Mouse (Mus musculus) embryonic facial prominence, embryonic 14.5 days (tissue): ENCODE data around the gene Sox5. TPM values are rescaled to one million over a fixed set of nuclear protein-coding genes. Genes with fewer than 3 reads are reported as not detected.

Experiments used
- ATAC-seq: fragments of 200-750 bp; cut with Nextera tagmentation; 2 replicates; pipeline ENCODE4 v1.8.0; 2017; ENCODE audit warnings: low read depth, moderate number of reproducible peaks, moderate TSS enrichment
- DNase-seq: peaks from one replicate; pipeline ENCODE4 v3.0.0-alpha.2; 2015; ENCODE audit warnings: low spot score
- H3K27ac ChIP-seq: fragments of 300-500 bp; sonication (generic); replicated peaks from 2 replicates; pipeline ENCODE4 v1.5.1; 2014; ENCODE audit warnings: low read depth, mild to moderate bottlenecking, low read length, moderate library complexity
- H3K27me3 ChIP-seq: fragments of 300-500 bp; sonication (generic); replicated peaks from 2 replicates; pipeline ENCODE4 v1.6.1; 2014; ENCODE audit warnings: low read length; ENCODE audit not compliant: control insufficient read depth, insufficient read depth
- H3K36me3 ChIP-seq: fragments of 300-500 bp; sonication (generic); 2 replicates; pipeline ENCODE4 v1.6.1; 2014; ENCODE audit warnings: low read length, mixed read lengths; ENCODE audit not compliant: control insufficient read depth, insufficient read depth
- H3K4me1 ChIP-seq: fragments of 300-500 bp; sonication (generic); 2 replicates; pipeline ENCODE4 v1.6.1; 2014; ENCODE audit warnings: antibody characterized with exemption, low read length; ENCODE audit not compliant: control insufficient read depth, insufficient read depth
- H3K4me2 ChIP-seq: fragments of 300-500 bp; sonication (generic); 2 replicates; pipeline ENCODE4 v1.6.1; 2014; ENCODE audit warnings: low read depth, mild to moderate bottlenecking, low read length, moderate library complexity, mixed read lengths
- H3K4me3 ChIP-seq: fragments of 300-500 bp; sonication (generic); 2 replicates; pipeline ENCODE4 v1.5.1; 2014; ENCODE audit warnings: low read depth, mild to moderate bottlenecking, low read length
- H3K9ac ChIP-seq: fragments of 300-500 bp; sonication (generic); 2 replicates; pipeline ENCODE4 v1.6.1; 2014; ENCODE audit warnings: low read depth, mild to moderate bottlenecking, low read length, moderate library complexity, mixed read lengths
- H3K9me3 ChIP-seq: fragments of 300-500 bp; sonication (generic); 2 replicates; pipeline ENCODE4 v1.6.1; 2016; ENCODE audit warnings: low read length; ENCODE audit not compliant: control insufficient read depth
- WGBS: fragments of 180-500 bp; shearing (Covaris S2); extraction: QIAGEN DNeasy Blood & Tissue Kit; methylation state at CpG from one replicate; pipeline ENCODE4 v1.1.7; 2014; 5-methylcytosine and 5-hydroxymethylcytosine counted together
- polyA plus RNA-seq: library from polyadenylated mRNA; unstranded; fragments of >200 nt; fragmentation: Nextera tagmentation; extraction: Ambion mirVana; gene quantifications from 2 replicates; pipeline ENCODE4 v1.2.1, GENCODE M21; 2014

Gene Sox5
- polyA plus RNA-seq, 1 experiment from 2014 or later: 10.8 TPM

DNA sequence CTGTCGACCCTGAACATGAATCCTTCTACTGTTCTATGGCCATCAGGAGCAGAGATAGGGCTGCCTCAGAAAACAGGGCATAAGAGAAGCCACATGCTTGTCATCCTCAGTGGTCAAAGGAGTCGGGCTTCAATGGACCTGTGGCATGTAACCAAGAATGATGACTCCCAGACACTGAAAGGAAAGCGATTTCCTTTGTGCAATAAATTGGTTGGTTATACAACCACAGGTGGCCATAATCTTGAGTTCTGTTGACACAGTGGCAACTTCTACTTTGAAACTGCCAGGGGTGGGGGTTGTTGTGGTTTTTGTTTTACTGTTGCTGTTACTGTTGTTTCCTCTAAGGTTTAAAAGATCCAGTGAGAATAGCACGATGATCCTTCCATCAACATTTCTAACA is 512.1 kb downstream of the Sox5 start:
- no peak for ATAC-seq
- 75% methylated on average over 4 of the region's 4 CpGs for WGBS

DNA sequence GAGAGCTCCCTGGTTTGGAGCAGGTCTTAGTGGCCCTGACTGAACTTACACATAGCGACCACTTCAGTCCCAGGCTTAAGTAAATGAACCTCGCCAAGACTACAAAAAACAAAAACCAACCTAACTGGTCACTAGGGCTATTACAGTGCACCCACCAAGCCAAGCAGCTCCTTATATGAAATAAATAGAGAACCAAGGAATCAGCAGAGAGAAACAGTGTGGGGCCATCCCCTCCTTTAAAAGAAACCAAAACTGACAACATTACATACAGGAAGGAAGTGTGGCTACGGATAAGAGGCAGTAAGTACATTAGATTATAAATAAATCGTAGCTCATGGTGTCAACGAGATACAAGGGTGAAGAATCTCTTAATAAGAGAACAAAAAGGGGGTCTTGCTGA is 516.0 kb downstream of the Sox5 start:
- peaks cover 9% of the 10 kb centered on the region; the same call in 1 of the 2 replicates for H3K4me1 ChIP-seq
- H3K9ac ChIP-seq: no peak overlapping the region
- no peak overlapping the region for H3K27ac ChIP-seq
- no peaks in the 10 kb centered on the region for H3K9me3 ChIP-seq
- no peaks in the 10 kb centered on the region for H3K36me3 ChIP-seq
- H3K4me3 ChIP-seq: no peak overlapping the region
- no peak overlapping the region for H3K4me2 ChIP-seq
- 79% methylated on average over 5 of the region's 5 CpGs for WGBS
- H3K27me3 ChIP-seq: no peaks in the 10 kb centered on the region
- DNase-seq (no peak), ATAC-seq (no peak)

More for the DNA sequence above, 512.1 kb downstream of the Sox5 start:
- Histone ChIP-seq H3K4me2 (no peak overlapping the region), H3K9me3 (no peaks in the 10 kb centered on the region), H3K27ac (no peak overlapping the region), H3K27me3 (0 out of 2 replicates have a peak, but pooled peaks cover 3% of the 10 kb centered on the region), H3K36me3 (no peaks in the 10 kb centered on the region), H3K4me3 (no peak overlapping the region), H3K4me1 (peaks cover 3% of the 10 kb centered on the region; the same call in 1 of the 2 replicates), H3K9ac (no peak overlapping the region)
- no peak for DNase-seq

GRCm38 (mm10) chr6:144265004-144265403 is 516.8 kb downstream of the Sox5 start:
- no peak for ATAC-seq
- 42% methylated on average over 7 of the region's 7 CpGs for WGBS
- Histone ChIP-seq H3K27me3 (no peaks in the 10 kb centered on the region), H3K36me3 (no peaks in the 10 kb centered on the region), H3K9ac (no peak overlapping the region), H3K27ac (no peak overlapping the region), H3K4me3 (no peak overlapping the region), H3K4me2 (no peak overlapping the region), H3K4me1 (peaks cover 9% of the 10 kb centered on the region; the same call in 1 of the 2 replicates), H3K9me3 (no peaks in the 10 kb centered on the region)
- no peak for DNase-seq

GRCm38 (mm10) chr6:144264320-144264915 is 517.4 kb downstream of the Sox5 start:
- DNase-seq (peak; percentile 54), ATAC-seq (peak; percentile 74)
- Histone ChIP-seq H3K27me3 (no peaks in the 10 kb centered on the region), H3K36me3 (no peaks in the 10 kb centered on the region), H3K4me1 (peaks cover 9% of the 10 kb centered on the region; the same call in 1 of the 2 replicates), H3K4me2 (peak overlapping the region; percentile 35; the same call in 1 of the 2 replicates), H3K4me3 (no peak overlapping the region), H3K27ac (no peak overlapping the region; the same call in 1 of the 2 replicates), H3K9ac (no peak overlapping the region), H3K9me3 (no peaks in the 10 kb centered on the region)
- 11% methylated on average over 16 of the region's 16 CpGs for WGBS

GRCm38 (mm10) chr6:144256500-144256899 is 525.3 kb downstream of the Sox5 start:
- H3K4me1 ChIP-seq: no peaks in the 10 kb centered on the region
- DNase-seq (peak; percentile 44), ATAC-seq (no peak)
- no peaks in the 10 kb centered on the region for H3K9me3 ChIP-seq
- H3K27me3 ChIP-seq: peaks cover 3% of the 10 kb centered on the region; the same call in 1 of the 2 replicates
- 47% methylated on average over 8 of the region's 8 CpGs for WGBS
- no peak overlapping the region for H3K9ac ChIP-seq
- no peak overlapping the region for H3K4me2 ChIP-seq
- H3K27ac ChIP-seq: no peak overlapping the region
- no peak overlapping the region for H3K4me3 ChIP-seq
- no peaks in the 10 kb centered on the region for H3K36me3 ChIP-seq

DNA sequence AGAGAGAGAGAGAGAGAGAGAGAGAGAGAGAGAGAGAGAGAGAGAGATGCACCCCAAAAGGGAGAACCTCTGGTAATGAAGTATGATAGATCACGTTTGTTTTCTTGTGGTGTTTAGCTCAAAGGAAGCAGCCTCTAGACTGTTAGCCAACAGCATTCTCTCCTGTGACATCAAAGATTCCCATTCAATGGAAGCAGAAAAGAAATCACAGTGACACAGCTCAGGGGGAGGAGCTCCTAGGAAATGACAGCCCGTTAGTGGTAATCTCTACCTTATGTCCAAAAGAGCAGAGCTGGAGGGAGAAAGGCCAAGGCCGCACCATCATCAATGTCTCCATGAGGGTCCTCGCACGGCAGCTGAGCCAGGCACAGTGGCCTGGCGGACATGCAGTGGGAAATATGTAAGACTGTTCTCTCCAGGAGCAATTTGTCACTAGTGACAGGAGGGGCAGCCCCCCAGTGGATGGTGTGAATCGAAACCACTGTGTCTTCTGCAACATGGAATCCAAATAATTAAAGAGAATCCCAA is 529.5 kb downstream of the Sox5 start:
- Histone ChIP-seq H3K9ac (no peak overlapping the region), H3K4me3 (no peak overlapping the region), H3K27me3 (peaks cover 3% of the 10 kb centered on the region; the same call in 1 of the 2 replicates), H3K36me3 (no peaks in the 10 kb centered on the region), H3K9me3 (no peaks in the 10 kb centered on the region), H3K4me2 (no peak overlapping the region), H3K27ac (no peak overlapping the region), H3K4me1 (0 out of 2 replicates have a peak, but pooled peaks cover 3% of the 10 kb centered on the region)
- DNase-seq: no peak
- ATAC-seq: no peak
- WGBS: 55% methylated on average over 7 of the region's 7 CpGs

- Histone ChIP-seq H3K27me3 (peaks cover 3% of the 10 kb centered on the region; the same call in 1 of the 2 replicates), H3K27ac (no peak overlapping the region), H3K36me3 (no peaks in the 10 kb centered on the region), H3K4me2 (no peak overlapping the region), H3K9me3 (no peaks in the 10 kb centered on the region), H3K4me1 (0 out of 2 replicates have a peak, but pooled peaks cover 3% of the 10 kb centered on the region), H3K9ac (no peak overlapping the region), H3K4me3 (no peak overlapping the region)
- WGBS: 36% methylated on average over 18 of the region's 18 CpGs
- DNase-seq (peak; percentile 48), ATAC-seq (0 out of 2 replicates have a peak, but pooled peaks have one; percentile 60)
Observed at GRCm38 (mm10) chr6:144251222-144252170, 530.3 kb downstream of the Sox5 start.

DNA sequence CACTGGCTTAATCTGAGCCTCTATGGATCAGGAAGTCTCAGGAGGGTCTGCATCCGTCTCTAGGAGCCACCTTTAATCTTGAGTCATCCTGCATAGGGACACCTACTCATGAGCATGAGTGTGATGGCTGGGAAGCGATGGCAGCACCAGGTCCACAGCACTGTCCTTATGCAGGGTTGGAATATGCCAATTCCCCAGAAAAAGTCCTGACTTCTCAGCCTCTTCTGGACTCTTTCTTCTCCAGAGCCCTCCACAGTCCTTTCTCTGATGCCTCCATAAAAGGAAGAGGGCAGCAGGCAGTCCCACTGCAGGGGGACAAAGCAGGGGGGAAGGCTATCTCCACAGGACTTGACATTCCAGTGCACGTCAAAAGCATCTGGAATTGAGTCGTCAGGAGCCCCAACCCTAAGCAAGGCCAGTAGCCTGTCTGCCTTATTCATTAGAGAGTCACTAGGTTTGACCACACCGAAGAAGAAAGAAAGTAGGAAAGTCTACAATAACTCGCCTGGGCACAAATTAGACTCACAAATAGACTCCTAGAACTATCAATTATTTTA is 531.1 kb downstream of the Sox5 start:
- ATAC-seq: no peak
- Histone ChIP-seq H3K9me3 (no peaks in the 10 kb centered on the region), H3K4me3 (no peak overlapping the region), H3K36me3 (no peaks in the 10 kb centered on the region), H3K27ac (no peak overlapping the region), H3K9ac (no peak overlapping the region), H3K4me1 (0 out of 2 replicates have a peak, but pooled peaks cover 3% of the 10 kb centered on the region), H3K4me2 (no peak overlapping the region), H3K27me3 (peaks cover 3% of the 10 kb centered on the region; the same call in 1 of the 2 replicates)
- 35% methylated on average over 6 of the region's 6 CpGs for WGBS
- no peak for DNase-seq
